Mouse (Mus musculus): ENCODE results near the gene Tex29. TPM values are rescaled to one million over a fixed set of nuclear protein-coding genes. Genes with fewer than 3 reads are reported as not detected.
"Not testable (repeated sequence)": the region's sequence is repeated elsewhere in the genome, so short reads cannot be mapped to it uniquely, and the experiment has no call there.

Gene Tex29
- polyA plus RNA-seq, 1 experiment from 2014 or later: not detected

DNA sequence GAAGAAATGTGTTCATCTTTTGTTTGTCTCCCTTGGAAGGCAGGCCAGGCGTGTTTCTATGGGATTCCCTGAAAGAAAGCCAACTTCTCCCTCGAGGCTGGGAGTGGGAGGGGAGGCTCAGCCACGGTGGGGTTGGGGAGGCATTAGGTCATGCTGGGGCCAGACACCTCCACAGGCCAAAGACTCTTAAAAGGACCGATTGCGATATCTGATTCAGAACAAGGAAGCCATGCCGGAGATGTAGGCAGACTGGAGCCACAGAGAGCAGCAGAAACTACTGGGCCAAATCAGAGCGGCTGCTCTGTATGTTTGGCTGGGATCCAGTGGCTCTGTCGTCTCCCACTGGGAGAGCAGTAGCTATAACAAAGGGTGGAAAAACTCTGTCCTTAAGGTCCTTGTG lies 1.3 kb downstream of the Tex29 start:
- DNase-seq (ENCODE audit: extremely low spot score, low spot score): no peak
- Histone ChIP-seq H3K4me3 (no peak overlapping the region), H3K4me1 (peaks cover 9% of the 10 kb centered on the region), H3K27ac (0 out of 2 replicates have a peak overlapping the region, but pooled peaks have one; percentile 53), H3K36me3 (replicated peaks) (peaks cover under 1% of the 10 kb centered on the region), H3K9me3 (no peaks in the 10 kb centered on the region), H3K27me3 (ENCODE audit: poor library complexity, severe bottlenecking) (no peaks in the 10 kb centered on the region)
- WGBS: 58% methylated on average over 8 of the region's 8 CpGs

DNA sequence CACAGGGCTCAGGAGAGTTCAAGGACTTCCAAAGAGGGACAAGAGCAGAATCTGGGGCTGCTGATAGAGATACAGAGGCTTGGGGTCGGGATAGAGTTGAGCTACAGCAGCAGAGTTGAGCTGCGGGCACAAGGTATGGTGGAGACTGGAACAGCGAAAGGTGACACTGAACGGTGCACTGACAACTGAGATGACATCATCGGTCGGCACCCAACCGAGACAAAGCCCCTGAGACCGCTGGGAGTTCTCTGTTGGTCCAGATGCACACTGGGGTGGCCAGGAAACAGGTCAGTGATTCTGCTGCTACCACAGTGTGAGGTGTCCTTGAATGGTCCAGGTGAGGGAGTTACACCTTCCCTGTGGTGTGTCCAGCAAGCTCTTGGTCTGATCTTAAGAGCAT lies 2.5 kb downstream of the Tex29 start:
- H3K4me1 ChIP-seq: peaks cover 9% of the 10 kb centered on the region
- H3K9me3 ChIP-seq: no peaks in the 10 kb centered on the region
- H3K4me3 ChIP-seq: no peak overlapping the region
- no peak for DNase-seq (ENCODE audit: extremely low spot score, low spot score)
- 90% methylated on average over 8 of the region's 8 CpGs for WGBS
- H3K27me3 ChIP-seq (ENCODE audit: poor library complexity, severe bottlenecking): no peaks in the 10 kb centered on the region
- no peaks in the 10 kb centered on the region for H3K36me3 ChIP-seq (replicated peaks)
- H3K27ac ChIP-seq: no peak overlapping the region

DNA sequence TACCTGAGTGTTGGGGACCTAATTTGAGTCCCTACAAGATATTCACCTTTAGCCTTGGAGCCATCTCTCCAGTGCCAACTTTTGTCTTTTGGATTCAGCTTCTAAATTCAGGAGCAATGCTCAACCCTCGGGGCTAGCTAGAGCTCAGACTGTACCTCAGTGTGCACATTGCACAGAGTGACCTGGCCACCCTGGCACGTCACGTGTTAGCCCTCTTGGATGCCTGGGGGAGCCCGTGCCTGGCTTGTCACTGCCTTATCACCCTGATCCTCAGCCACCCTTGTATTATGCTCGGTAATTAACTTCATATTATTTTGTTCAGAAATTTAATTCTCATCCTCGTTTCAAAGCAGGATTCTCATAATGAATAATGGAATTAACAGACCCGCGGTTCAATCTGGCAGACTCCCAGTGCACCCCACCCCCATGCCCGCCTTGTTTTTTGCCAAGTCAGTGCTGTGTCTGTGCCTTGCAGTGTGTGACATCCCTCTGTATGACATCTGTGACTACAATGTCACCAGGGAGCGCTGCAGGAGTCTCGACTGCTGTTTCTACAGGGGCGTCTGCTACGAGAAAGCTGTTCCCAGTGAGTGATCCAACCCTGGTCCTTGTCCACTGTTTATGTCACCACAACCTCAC lies 3.5 kb downstream of the Tex29 start:
- Histone ChIP-seq H3K27me3 (ENCODE audit: poor library complexity, severe bottlenecking) (no peaks in the 10 kb centered on the region), H3K9me3 (no peaks in the 10 kb centered on the region), H3K4me3 (no peak overlapping the region), H3K36me3 (replicated peaks) (no peaks in the 10 kb centered on the region), H3K4me1 (peaks cover 9% of the 10 kb centered on the region), H3K27ac (no peak overlapping the region)
- 87% methylated on average over 13 of the region's 13 CpGs for WGBS
- DNase-seq (ENCODE audit: extremely low spot score, low spot score): no peak

DNA sequence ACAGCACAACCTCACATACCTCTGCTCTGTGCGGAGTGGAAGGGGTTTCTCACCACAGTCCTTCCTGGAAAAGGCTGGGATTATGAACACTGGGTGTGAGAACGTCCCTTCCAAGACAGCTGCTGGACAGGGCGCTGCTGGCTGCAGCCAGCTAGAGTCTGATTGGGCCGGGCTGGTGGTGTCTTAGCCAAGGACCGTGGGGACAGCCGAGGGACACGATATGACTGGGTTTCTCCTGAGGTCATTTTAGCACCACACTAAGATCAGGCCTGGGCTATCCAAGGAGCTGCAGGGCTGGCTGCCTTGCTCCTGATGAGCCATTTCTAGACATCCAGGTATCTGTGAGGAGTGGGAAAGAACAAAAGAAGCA lies 4.0 kb downstream of the Tex29 start:
- Histone ChIP-seq H3K4me3 (no peak overlapping the region), H3K27me3 (ENCODE audit: poor library complexity, severe bottlenecking) (no peaks in the 10 kb centered on the region), H3K9me3 (no peaks in the 10 kb centered on the region), H3K4me1 (peaks cover 9% of the 10 kb centered on the region), H3K27ac (no peak overlapping the region), H3K36me3 (replicated peaks) (no peaks in the 10 kb centered on the region)
- 90% methylated on average over 7 of the region's 7 CpGs for WGBS
- no peak for DNase-seq (ENCODE audit: extremely low spot score, low spot score)

DNA sequence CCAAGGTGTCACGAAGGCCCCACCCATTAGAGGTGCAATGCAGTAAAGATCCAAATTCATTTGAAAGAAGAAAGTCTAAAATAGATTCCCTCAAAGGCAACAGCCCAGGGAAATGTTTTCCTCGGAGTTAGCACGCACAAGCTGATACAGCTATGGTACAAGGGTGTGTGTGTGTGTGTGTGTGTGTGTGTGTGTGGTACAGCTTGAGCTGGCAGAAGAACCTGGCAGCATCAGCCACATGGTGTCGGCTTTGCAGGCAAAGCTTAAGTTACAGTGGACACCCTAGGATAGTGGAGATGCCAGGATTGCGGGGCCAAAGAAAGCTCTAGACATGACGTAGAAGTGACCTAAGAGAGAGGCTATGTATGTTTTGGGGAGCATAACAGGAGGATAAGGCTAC lies 6.5 kb downstream of the Tex29 start:
- DNase-seq (ENCODE audit: extremely low spot score, low spot score): no peak
- Histone ChIP-seq H3K4me3 (no peak overlapping the region), H3K36me3 (replicated peaks) (no peaks in the 10 kb centered on the region), H3K27me3 (ENCODE audit: poor library complexity, severe bottlenecking) (no peaks in the 10 kb centered on the region), H3K4me1 (peaks cover 2% of the 10 kb centered on the region), H3K27ac (no peak overlapping the region), H3K9me3 (no peaks in the 10 kb centered on the region)
- WGBS: 91% methylated on average over 6 of the region's 6 CpGs

DNA sequence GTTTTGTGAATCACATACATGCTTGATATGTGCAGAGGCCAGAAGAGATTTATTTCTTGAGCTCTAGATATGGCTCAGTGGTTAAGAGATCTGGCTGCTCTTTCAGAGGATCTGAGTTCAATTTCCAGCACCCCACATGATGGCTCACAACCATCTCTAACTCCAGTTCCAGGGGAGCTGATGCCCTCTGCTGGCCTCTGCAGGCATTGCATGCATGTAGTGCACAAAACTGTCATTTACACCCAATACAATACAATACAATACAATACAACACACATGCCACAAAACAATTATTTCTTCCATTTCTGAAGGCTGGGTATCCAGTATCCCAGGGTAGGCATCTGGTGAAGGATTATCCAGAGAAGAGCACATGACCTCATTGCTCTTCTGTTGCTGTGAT lies 27.6 kb downstream of the Tex29 start:
- no peaks in the 10 kb centered on the region for H3K36me3 ChIP-seq (replicated peaks)
- no peaks in the 10 kb centered on the region for H3K27me3 ChIP-seq (ENCODE audit: poor library complexity, severe bottlenecking)
- peaks cover 12% of the 10 kb centered on the region; the same call in 1 of the 2 replicates for H3K9me3 ChIP-seq
- no peak overlapping the region for H3K4me3 ChIP-seq
- DNase-seq (ENCODE audit: extremely low spot score, low spot score): no peak
- no peaks in the 10 kb centered on the region for H3K4me1 ChIP-seq
- H3K27ac ChIP-seq: no peak overlapping the region

DNA sequence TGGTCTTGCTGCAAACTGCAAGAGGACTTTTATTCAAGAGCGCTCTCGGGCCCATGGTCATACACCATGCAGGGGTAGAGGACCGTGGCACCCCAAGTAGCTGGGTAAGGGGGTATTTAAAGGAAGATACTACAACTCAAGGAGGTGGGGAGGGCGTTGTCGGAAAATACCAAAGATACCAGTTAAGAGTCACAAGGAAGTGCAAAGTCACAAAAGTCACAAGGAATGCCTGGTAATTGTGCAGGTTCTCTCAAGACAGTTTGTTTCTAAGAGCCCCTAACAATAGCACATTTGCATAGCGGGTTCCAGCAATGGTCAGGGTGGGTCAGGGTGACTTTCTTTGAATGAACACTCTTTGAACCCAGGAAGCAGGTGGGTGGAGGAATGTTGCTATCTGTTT lies 34.0 kb downstream of the Tex29 start:
- WGBS: 97% methylated on average over 6 of the region's 6 CpGs

DNA sequence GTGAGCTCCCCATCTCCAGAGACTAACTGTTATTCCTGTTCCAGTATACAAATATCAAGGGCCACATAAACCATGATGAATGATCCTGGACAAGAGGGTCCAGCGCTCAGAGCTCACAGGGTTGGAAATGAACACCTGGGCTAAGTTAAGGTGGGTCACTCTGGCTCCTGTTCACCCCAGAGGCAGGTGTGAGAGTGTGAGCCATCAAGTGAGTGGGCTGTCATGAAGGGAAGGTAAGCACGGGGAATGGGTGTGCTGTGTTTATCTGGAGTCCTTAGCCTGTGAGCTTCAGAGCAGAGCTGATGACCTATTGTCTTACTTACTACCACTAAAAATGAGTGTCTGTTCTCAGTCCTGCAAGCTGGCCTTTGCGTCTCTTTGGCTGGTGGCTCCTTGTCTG lies 44.4 kb downstream of the Tex29 start:
- Histone ChIP-seq H3K4me1 (peaks cover 35% of the 10 kb centered on the region), H3K9me3 (peaks cover 15% of the 10 kb centered on the region; the same call in 1 of the 2 replicates), H3K27me3 (ENCODE audit: poor library complexity, severe bottlenecking) (no peaks in the 10 kb centered on the region), H3K4me3 (no peak overlapping the region), H3K27ac (no peak overlapping the region), H3K36me3 (replicated peaks) (no peaks in the 10 kb centered on the region)
- DNase-seq (ENCODE audit: extremely low spot score, low spot score): no peak
- 90% methylated on average over 3 of the region's 3 CpGs for WGBS

More for the DNA sequence above, 34.0 kb downstream of the Tex29 start:
- H3K4me3 ChIP-seq; H3K27me3 ChIP-seq (ENCODE audit: poor library complexity, severe bottlenecking); H3K9me3 ChIP-seq; H3K4me1 ChIP-seq; H3K27ac ChIP-seq; H3K36me3 ChIP-seq (replicated peaks); DNase-seq (ENCODE audit: extremely low spot score, low spot score): not testable (repeated sequence)

DNA sequence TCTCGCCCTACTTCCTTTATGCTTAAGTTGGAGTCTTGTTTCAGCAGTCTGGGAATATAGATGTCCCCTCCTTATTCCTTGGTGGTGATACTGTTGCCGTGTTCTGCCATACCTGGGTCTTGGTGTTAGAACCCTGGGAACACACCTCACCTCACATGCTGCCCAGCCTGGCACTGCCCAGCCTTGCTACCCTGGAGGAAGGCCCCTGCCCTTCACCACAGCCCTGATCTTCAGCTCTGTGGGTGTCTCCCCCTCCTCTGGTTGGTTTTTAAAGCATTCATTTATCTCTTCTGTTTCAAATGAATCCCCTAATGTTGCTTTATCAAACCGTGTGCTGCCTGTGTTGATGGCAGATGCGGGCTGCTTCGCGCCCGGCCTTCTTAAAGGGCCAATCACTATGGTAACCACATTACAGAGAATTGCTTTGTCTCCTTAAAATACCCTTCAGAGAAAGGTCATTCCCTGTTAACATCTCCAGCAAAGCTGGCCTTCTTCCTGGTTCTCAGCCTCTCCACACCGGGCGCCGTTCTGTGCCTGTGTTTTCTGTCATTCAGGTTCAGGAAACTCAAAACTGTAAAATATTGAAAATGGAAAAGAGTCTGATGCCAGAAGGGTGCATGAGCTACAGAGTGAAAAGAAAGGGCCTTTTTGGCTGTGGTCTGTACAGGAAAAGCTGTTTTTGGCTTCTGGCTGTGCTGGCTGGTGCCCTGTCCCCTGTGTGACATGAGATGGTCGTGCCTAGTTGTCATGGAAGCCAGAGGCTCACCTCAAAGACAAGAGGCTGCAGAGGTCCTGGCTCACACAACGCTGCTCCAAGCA lies 45.8 kb downstream of the Tex29 start:
- no peak for DNase-seq (ENCODE audit: extremely low spot score, low spot score)
- H3K36me3 ChIP-seq (replicated peaks): no peaks in the 10 kb centered on the region
- 62% methylated on average over 12 of the region's 12 CpGs for WGBS
- peak overlapping the region; percentile 84 for H3K27ac ChIP-seq
- peaks cover 37% of the 10 kb centered on the region for H3K4me1 ChIP-seq
- peaks cover 15% of the 10 kb centered on the region; the same call in 1 of the 2 replicates for H3K9me3 ChIP-seq
- H3K4me3 ChIP-seq: no peak overlapping the region
- no peaks in the 10 kb centered on the region for H3K27me3 ChIP-seq (ENCODE audit: poor library complexity, severe bottlenecking)

DNA sequence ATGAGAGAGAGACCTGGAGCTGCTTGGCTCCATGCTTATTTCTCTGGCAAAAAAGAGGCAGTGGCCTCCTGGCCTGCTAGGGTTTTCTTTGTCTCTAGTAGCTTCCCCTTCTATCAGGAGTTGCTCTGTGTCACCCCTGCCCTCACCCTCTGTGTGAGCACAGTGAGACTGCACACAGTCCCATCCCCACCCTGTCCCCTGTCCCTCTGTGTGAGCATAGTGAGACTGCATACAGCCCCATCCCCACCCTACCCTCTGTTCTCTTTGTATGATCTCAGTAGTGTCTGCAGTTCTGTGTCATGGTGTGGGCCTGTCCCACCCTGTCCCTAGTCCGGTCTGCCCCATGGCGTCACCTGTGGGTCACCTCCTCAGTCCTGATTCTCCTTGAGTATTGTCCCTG lies 46.5 kb downstream of the Tex29 start:
- Histone ChIP-seq H3K27me3 (ENCODE audit: poor library complexity, severe bottlenecking) (no peaks in the 10 kb centered on the region), H3K4me3 (no peak overlapping the region), H3K4me1 (peaks cover 37% of the 10 kb centered on the region), H3K9me3 (peaks cover 15% of the 10 kb centered on the region; the same call in 1 of the 2 replicates), H3K27ac (peak overlapping the region; percentile 84), H3K36me3 (replicated peaks) (no peaks in the 10 kb centered on the region)
- no peak for DNase-seq (ENCODE audit: extremely low spot score, low spot score)
- 91% methylated on average over 2 of the region's 2 CpGs for WGBS

DNA sequence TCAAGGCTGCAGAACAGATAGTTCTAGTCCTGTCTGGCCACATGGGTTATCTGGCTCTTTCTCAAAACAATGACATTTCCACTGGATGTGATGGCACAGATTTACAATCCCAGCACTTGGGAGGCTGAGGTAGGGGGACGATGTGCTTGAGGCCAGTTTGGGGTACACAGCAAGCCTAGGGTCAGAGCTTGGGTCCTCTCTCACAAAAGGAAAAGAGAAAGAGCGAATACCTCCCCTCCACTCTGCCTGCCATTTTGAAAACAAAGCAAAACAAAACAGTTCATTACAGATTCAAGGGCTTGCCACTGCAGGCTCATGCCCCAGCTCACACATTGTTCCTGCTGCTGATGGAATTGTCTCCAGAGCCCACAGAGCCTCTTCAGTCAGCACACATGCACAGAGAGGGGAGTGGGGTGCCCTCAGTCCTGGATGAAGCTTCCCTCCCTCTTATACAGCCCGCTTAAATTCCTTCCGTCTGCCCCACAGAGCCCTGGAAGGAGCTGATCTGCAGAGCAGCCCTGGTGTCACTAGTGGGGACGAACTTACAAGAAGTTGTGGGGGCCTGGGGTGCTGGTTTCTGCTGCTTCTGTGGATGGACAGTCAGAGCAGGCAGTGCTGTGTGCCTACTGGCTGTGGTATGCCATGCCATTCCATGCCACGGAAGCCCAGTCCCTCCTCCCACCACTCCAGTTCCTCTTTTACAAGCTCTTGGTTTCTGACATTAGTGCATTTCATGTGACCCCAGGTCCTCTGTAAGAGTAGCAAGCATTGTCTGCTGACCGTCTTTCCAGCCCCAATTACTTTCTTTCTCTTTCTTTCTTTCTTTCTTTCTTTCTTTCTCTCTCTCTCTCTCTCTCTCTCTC lies 49.1 kb downstream of the Tex29 start:
- Histone ChIP-seq H3K27me3 (ENCODE audit: poor library complexity, severe bottlenecking) (peaks cover 13% of the 10 kb centered on the region), H3K4me3 (peak overlapping the region; percentile 10; the same call in 1 of the 2 replicates), H3K36me3 (replicated peaks) (no peaks in the 10 kb centered on the region), H3K9me3 (no peaks in the 10 kb centered on the region), H3K4me1 (peaks cover 37% of the 10 kb centered on the region), H3K27ac (peak overlapping the region; percentile 83)
- no peak for DNase-seq (ENCODE audit: extremely low spot score, low spot score)
- WGBS: 53% methylated on average over 7 of the region's 7 CpGs

DNA sequence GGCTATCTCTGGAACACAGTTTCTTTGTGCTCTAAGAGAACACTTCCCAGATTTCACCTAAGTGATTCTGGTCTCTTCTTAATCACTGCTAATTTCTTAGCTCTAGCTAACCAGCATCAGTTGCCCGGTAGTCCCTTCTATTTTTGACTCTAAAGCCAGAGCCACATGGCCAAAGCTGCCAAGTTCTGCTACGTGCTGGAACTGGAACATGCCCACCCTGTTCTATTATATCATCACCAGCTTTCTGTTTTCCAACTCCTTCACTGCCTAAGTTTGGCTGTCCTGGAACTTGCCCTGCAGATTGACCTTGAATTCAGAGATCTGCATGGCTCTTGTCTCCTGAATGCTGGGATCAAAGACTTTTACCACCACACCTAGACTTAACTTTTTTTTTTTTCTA lies 52.5 kb downstream of the Tex29 start:
- H3K36me3 ChIP-seq (replicated peaks): no peaks in the 10 kb centered on the region
- H3K4me1 ChIP-seq: peaks cover 30% of the 10 kb centered on the region
- peaks cover 36% of the 10 kb centered on the region for H3K27me3 ChIP-seq (ENCODE audit: poor library complexity, severe bottlenecking)
- no peak overlapping the region for H3K4me3 ChIP-seq
- no peaks in the 10 kb centered on the region for H3K9me3 ChIP-seq
- 92% methylated on average over 2 of the region's 2 CpGs for WGBS
- DNase-seq (ENCODE audit: extremely low spot score, low spot score): no peak
- no peak overlapping the region for H3K27ac ChIP-seq
